Mouse (Mus musculus) small intestine, adult 10 weeks (tissue): ENCODE data around the gene Clic6. TPM values are rescaled to one million over a fixed set of nuclear protein-coding genes. Genes with fewer than 3 reads are reported as not detected.

ENCODE experiments used
- polyA plus RNA-seq: library from polyadenylated mRNA; stranded (reverse); fragments of 350-450 nt; fragmentation: Illumina TruSeq; extraction: RNeasy Lipid Tissue Mini Kit (QIAGEN cat#74804); gene quantifications from one replicate; pipeline ENCODE4 v1.2.3, GENCODE M21; 2014; ENCODE audit warnings: low replicate concordance

Gene Clic6
- polyA plus RNA-seq, result 14.9 TPM

GRCm38 (mm10) chr16:92485436-92485835, at the start of gene Clic6:
TSS of gene Clic6 (plus strand) at chr16:92485736.

GRCm38 (mm10) chr16:92470706-92471105, 14.8 kb upstream of the Clic6 start, which contains the start of gene Rcan1:
TSS of gene Rcan1 (minus strand) at chr16:92470867.

Other genes starting within 250 kb of the Clic6 start
- not detected for gene Kcne2, start 193.3 kb upstream of the Clic6 start, polyA plus RNA-seq
- gene Smim11, start 184.4 kb upstream of the Clic6 start, polyA plus RNA-seq, result 56.3 TPM
- not detected for gene Fam243, start 164.3 kb upstream of the Clic6 start, polyA plus RNA-seq
- not detected for gene Kcne1, start 126.3 kb upstream of the Clic6 start, polyA plus RNA-seq
- gene Rcan1, start 14.9 kb upstream of the Clic6 start, polyA plus RNA-seq, result 11.8 TPM